Mouse (Mus musculus) liver, postnatal 0 days (tissue): ENCODE measurements around the gene Pglyrp4.

ENCODE experiments used
- CTCF ChIP-seq: sonication (generic); IDR thresholded peaks from 2 replicates; pipeline ENCODE4 v1.5.1; 2016; ENCODE audit warnings: antibody characterized with exemption, low read depth
- EP300 ChIP-seq: IDR thresholded peaks from 2 replicates; pipeline ENCODE4 v1.6.1; 2016; ENCODE audit warnings: antibody characterized with exemption, low read depth, mild to moderate bottlenecking

- no peak for TF ChIP-seq CTCF
- TF ChIP-seq EP300: peak; percentile 31; the same call in 1 of the 2 replicates
These were observed 31.1 kb upstream of the Pglyrp4 start, which contains the start of gene S100a9 for GRCm38 (mm10) chr3:90695613-90696012.
